Mouse (Mus musculus) T-cell, adult 2 months (primary cell): ENCODE measurements at regions not wholly inside any gene's neighbourhood (a gene's known extent, or its start where the extent isn't known, plus 50 kb on each side); places are given as distances from the start of the nearest gene placed in this dataset.

Experiments used
- DNase-seq: peaks from one replicate; pipeline ENCODE4 v3.0.0; 2022; ENCODE audit warnings: low spot score

DNA sequence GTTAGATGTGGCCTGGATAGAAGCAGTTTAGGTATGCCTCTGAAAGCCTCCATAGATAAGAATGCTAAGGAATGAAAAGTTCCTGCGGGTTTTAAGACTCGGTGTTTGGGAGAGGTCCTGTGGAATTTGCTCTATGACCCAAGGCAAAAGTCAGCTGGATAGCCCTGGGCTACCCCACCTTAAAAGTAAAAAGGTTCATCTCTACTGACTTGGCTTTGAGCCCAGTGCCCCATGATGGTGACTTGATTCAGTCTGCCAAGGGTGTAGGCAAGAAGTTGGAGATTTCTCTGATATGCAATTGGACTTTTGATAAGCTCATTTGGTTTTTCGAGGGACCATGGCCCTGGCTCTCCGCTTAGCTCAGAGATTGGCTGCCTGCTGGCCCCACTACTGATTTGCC, 78.8 kb upstream of the Herc3 start:
- no peak for DNase-seq

DNA sequence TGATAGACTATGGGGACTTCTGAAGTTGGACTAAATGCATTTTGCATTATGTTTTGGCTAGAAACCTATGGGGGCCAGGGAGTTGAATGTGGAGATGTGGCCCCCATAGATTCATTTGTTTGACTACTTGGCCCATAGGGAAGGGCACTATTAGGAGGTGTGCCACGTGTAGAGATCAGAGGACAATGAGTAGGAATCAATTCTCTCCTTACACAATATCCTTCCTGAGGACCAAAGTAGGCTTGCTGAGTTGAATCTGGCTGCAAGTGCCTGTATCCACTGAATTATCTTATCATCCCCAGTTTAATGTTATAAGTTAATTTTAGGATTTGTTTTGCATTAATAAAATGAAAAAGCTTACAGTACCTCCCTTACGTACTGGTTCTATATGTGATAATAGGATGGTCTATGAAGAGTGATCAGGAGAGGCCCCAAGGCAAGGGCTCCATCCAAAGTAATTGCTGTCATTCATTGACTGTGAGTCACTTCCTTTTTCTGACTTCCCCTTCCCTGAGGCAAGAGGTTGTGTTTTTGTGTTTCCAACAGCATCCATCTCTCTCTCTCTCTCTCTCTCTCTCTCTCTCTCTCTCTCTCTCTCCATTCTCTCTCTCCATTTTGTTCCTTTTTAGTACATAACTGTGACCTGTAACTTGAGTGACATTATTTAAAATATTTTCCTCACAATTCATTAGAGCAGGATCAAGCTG, 74.8 kb upstream of the Herc3 start:
- no peak for DNase-seq

DNA sequence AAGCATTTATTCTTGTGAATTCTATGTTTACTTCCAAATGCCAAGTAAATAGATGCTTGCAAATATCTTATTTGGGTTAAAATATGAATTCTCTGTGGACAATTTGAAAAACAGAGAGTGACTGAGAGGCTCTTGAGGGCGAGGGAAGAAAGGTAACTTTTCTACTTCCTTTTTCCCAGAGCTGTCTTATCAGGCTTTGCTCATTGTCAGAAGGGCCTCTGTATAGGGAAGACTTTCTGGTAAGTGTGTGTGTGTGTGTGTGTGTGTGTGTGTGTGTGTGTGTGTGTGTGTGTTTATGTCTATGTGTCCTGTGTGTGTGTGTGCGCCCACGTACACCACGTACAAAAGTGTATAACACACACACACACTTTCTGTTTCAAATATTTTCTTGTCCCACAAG, 73.9 kb upstream of the Herc3 start:
- no peak for DNase-seq

DNA sequence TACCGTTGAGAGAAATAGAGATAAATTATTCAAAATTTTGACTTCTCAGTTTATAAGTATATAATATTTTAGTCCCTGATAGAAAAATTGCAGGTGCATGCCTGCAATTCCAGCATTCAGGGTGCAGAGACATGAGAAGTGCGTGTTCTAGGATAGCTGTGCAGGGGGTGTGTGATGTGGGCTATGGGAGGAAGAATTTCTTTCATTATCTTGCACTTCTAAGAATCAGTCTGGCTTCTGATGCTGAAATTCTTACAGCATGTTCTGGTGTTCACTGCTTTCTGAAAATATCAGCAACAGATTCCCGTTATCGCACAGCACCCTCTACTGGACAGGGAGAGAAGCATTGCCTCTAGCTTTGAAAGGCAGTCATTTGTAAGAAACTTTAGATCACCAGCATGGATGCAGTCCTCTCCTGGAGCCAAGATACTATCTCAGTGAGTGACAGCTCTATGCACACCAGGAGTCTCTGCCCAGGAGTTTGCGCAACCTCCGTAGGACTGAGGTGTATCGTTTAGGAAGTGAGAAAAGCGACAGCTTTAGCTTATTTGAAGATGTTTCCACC, 60.5 kb upstream of the Herc3 start:
- peak; percentile 52 for DNase-seq

DNA sequence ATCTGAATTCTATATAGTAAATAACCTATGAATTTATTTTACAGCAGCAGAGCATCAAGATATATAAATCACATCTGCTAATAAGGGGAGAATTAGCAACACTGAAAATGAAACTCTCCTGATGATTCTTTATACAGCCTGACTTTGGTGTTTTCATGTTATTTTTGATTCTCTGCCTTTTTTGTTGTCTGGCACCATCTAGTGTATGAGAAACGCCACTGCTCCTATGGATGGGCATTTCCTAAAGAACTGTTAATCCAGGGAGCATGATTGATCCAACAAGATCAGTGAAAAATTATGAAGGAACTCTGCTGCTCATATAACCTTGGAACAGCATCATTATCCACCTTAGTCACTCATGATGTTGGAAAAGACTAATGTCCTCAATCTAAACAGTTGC, 59.3 kb upstream of the Herc3 start:
- no peak for DNase-seq
